Comparison of ENCODE assay signal across 8 mouse cellular contexts in genomic region chr3:95174011-95174592, GRCm38 (mm10). TPM values are rescaled to one million over a fixed set of nuclear protein-coding genes. Genes with fewer than 3 reads are reported as not detected.
A peak's percentile ranks its signal among the peaks of the same experiment; 100 is the strongest.
DNase-seq lines count a peak whose midpoint lies in the region; ATAC-seq lines count a peak whose summit lies in the region.

No protein-coding gene starts in this region.

- 5% methylated on average over 16 of the region's 16 CpGs for WGBS in hindbrain, embryonic 13.5 days

- ATAC-seq in hindbrain, embryonic 13.5 days (ENCODE audit: low FRiP score): peak; percentile 33; the same call in 1 of the 2 replicates

- peaks cover 42% of the 10 kb centered on the region for H3K27me3 ChIP-seq in hindbrain, embryonic 13.5 days

- peaks cover 48% of the 10 kb centered on the region for H3K36me3 ChIP-seq in hindbrain, embryonic 13.5 days

- H3K4me1 ChIP-seq in hindbrain, embryonic 13.5 days (replicated peaks): peaks cover 21% of the 10 kb centered on the region

- peak; percentile 25 for DNase-seq in NIH3T3 (ENCODE audit: low read depth)
- DNase-seq in cerebellum, postnatal 14 days: peak; percentile 94 to 98
- DNase-seq in frontal cortex, postnatal 36 days (ENCODE audit: low spot score in 2 of 2): peak; percentile 71 to 78
- DNase-seq in layer of hippocampus, postnatal 10 days (ENCODE audit: low spot score in 2 of 2): peak; percentile 88 to 91
- peak; percentile 94 for DNase-seq in lung, postnatal 10 days
- peak; percentile 84 for DNase-seq in ovary, postnatal 36 days (ENCODE audit: low spot score)
- peak; percentile 81 to 88 for DNase-seq in thymus, postnatal 36 days

- 0 out of 2 replicates have a peak overlapping the region, but pooled peaks have one; percentile 26 for H3K27ac ChIP-seq in hindbrain, embryonic 13.5 days

- H3K4me2 ChIP-seq in hindbrain, embryonic 13.5 days: peak overlapping the region; percentile 43; the same call in 1 of the 2 replicates

- H3K9me3 ChIP-seq in hindbrain, embryonic 13.5 days: no peaks in the 10 kb centered on the region

- no peak overlapping the region for H3K9ac ChIP-seq in hindbrain, embryonic 13.5 days

- H3K4me3 ChIP-seq in hindbrain, embryonic 13.5 days: no peak overlapping the region

RNA-seq across cellular contexts. Expression of gene Sema6c, which starts 13.8 kb away (rescaled TPM):
- polyA plus RNA-seq in hindbrain, embryonic 13.5 days (2015; fragmentation: Nextera tagmentation; extraction: Ambion mirVana): 31.5 and 31.8 TPM in 2 replicates
- total RNA-seq in layer of hippocampus, postnatal 10 days (2021): 10 to 100 TPM; 71.4 to 75.0 TPM

RNA-seq across cellular contexts. Expression of gene Tnfaip8l2, which starts 31.9 kb away (rescaled TPM):
- polyA plus RNA-seq in hindbrain, embryonic 13.5 days (2015; fragmentation: Nextera tagmentation; extraction: Ambion mirVana): 2.8 and 3.1 TPM in 2 replicates
- 1 to 10 TPM; 3.0 TPM for total RNA-seq in layer of hippocampus, postnatal 10 days (2021)

RNA-seq across cellular contexts. Expression of gene Lysmd1, which starts 40.2 kb away (rescaled TPM):
- polyA plus RNA-seq in hindbrain, embryonic 13.5 days (2015; fragmentation: Nextera tagmentation; extraction: Ambion mirVana): 36.8 and 38.4 TPM in 2 replicates
- total RNA-seq in layer of hippocampus, postnatal 10 days (2021): 10 to 100 TPM; 22.4 to 24.6 TPM

RNA-seq across cellular contexts. Expression of gene Scnm1, which starts 40.3 kb away (rescaled TPM):
- 95.9 and 97.1 TPM in 2 replicates for polyA plus RNA-seq in hindbrain, embryonic 13.5 days (2015; fragmentation: Nextera tagmentation; extraction: Ambion mirVana)
- total RNA-seq in layer of hippocampus, postnatal 10 days (2021): 10 to 100 TPM; 37.5 to 41.8 TPM

RNA-seq across cellular contexts. Expression of gene Gabpb2, which starts 43.6 kb away (rescaled TPM):
- polyA plus RNA-seq in hindbrain, embryonic 13.5 days (2015; fragmentation: Nextera tagmentation; extraction: Ambion mirVana): 4.5 and 4.6 TPM in 2 replicates
- 10 to 100 TPM; 10.1 to 10.6 TPM for total RNA-seq in layer of hippocampus, postnatal 10 days (2021)

Comparison
In these comparisons a context has a peak if more than half of its experiments do, and no peak if none do; other contexts are left out.
1. DNase-seq: peak in every context shown above with its lines; median percentile 96 in cerebellum, postnatal 14 days; 94 in lung, postnatal 10 days; 90 in layer of hippocampus, postnatal 10 days; 84 in thymus, postnatal 36 days; 84 in ovary, postnatal 36 days; 74 in frontal cortex, postnatal 36 days; 25 in NIH3T3.